Mouse (Mus musculus): ENCODE results near the gene Gsto2. TPM values are rescaled to one million over a fixed set of nuclear protein-coding genes. Genes with fewer than 3 reads are reported as not detected.

Gene Gsto2
- polyA plus RNA-seq, 1 experiment from 2014 or later = 1.4 TPM

GRCm38 (mm10) chr19:47854796-47855783 lies 10.2 kb upstream of the Gsto2 start, which contains the start of gene Gsto1:
Gene Gsto1, plus strand, starts transcription at chr19:47854970.
- H3K4me3 ChIP-seq (ENCODE audit: low read depth, low read length) = peak within 1 kb of the TSS; percentile 66
- no peaks in the 10 kb centered on the region; the same call in 1 of the 2 replicates for H3K27me3 ChIP-seq (ENCODE audit: control insufficient read depth, insufficient read depth, low read length)
- ATAC-seq (ENCODE audit: low FRiP score) (peak; percentile 94), DNase-seq (ENCODE audit: low spot score, missing footprints) (peak; percentile 97)
- H3K27ac ChIP-seq (ENCODE audit: low read depth, low read length) = no peak within 1 kb of the TSS
- no peaks in the 10 kb centered on the region for H3K9me3 ChIP-seq (ENCODE audit: control insufficient read depth, low read length)
- H3K4me2 ChIP-seq = peak within 1 kb of the TSS; percentile 99
- H3K36me3 ChIP-seq (ENCODE audit: control insufficient read depth, insufficient read depth, low read length) = no peaks in the 10 kb centered on the region
- H3K4me1 ChIP-seq (ENCODE audit: control insufficient read depth, insufficient read depth, low read length) = peaks cover 10% of the 10 kb centered on the region
- H3K9ac ChIP-seq (ENCODE audit: low read length) = peak within 1 kb of the TSS; percentile 77
- under 1% methylated on average over 60 of the region's 60 CpGs for WGBS

GRCm38 (mm10) chr19:47857957-47858942 lies 7.1 kb upstream of the Gsto2 start:
- H3K27ac ChIP-seq (ENCODE audit: low read depth, low read length) = no peak overlapping the region
- DNase-seq (ENCODE audit: low spot score, missing footprints) (no peak), ATAC-seq (ENCODE audit: low FRiP score) (no peak)
- H3K9ac ChIP-seq (ENCODE audit: low read length) = no peak overlapping the region
- no peak overlapping the region for H3K4me2 ChIP-seq
- no peaks in the 10 kb centered on the region; the same call in 1 of the 2 replicates for H3K27me3 ChIP-seq (ENCODE audit: control insufficient read depth, insufficient read depth, low read length)
- no peaks in the 10 kb centered on the region for H3K9me3 ChIP-seq (ENCODE audit: control insufficient read depth, low read length)
- H3K4me3 ChIP-seq (ENCODE audit: low read depth, low read length) = no peak overlapping the region
- no peaks in the 10 kb centered on the region for H3K36me3 ChIP-seq (ENCODE audit: control insufficient read depth, insufficient read depth, low read length)
- WGBS = 85% methylated on average over 18 of the region's 18 CpGs
- peaks cover 10% of the 10 kb centered on the region for H3K4me1 ChIP-seq (ENCODE audit: control insufficient read depth, insufficient read depth, low read length)

- ATAC-seq (ENCODE audit: low FRiP score) (no peak), DNase-seq (ENCODE audit: low spot score, missing footprints) (no peak)
- Histone ChIP-seq H3K9me3 (ENCODE audit: control insufficient read depth, low read length) (no peaks in the 10 kb centered on the region), H3K27me3 (ENCODE audit: control insufficient read depth, insufficient read depth, low read length) (no peaks in the 10 kb centered on the region; the same call in 1 of the 2 replicates), H3K36me3 (ENCODE audit: control insufficient read depth, insufficient read depth, low read length) (no peaks in the 10 kb centered on the region), H3K4me1 (ENCODE audit: control insufficient read depth, insufficient read depth, low read length) (peaks cover 10% of the 10 kb centered on the region), H3K4me3 (ENCODE audit: low read depth, low read length) (no peak overlapping the region), H3K4me2 (no peak overlapping the region), H3K9ac (ENCODE audit: low read length) (no peak overlapping the region), H3K27ac (ENCODE audit: low read depth, low read length) (no peak overlapping the region)
- WGBS = 92% methylated on average over 8 of the region's 8 CpGs
These were observed 6.2 kb upstream of the Gsto2 start for GRCm38 (mm10) chr19:47859180-47859579.

GRCm38 (mm10) chr19:47862581-47862980 lies 2.8 kb upstream of the Gsto2 start:
- no peak overlapping the region for H3K4me3 ChIP-seq (ENCODE audit: low read depth, low read length)
- H3K4me2 ChIP-seq = no peak overlapping the region
- H3K4me1 ChIP-seq (ENCODE audit: control insufficient read depth, insufficient read depth, low read length) = peaks cover 3% of the 10 kb centered on the region
- no peaks in the 10 kb centered on the region for H3K9me3 ChIP-seq (ENCODE audit: control insufficient read depth, low read length)
- H3K27ac ChIP-seq (ENCODE audit: low read depth, low read length) = no peak overlapping the region
- ATAC-seq (ENCODE audit: low FRiP score) = no peak
- 90% methylated on average over 3 of the region's 3 CpGs for WGBS
- no peaks in the 10 kb centered on the region for H3K36me3 ChIP-seq (ENCODE audit: control insufficient read depth, insufficient read depth, low read length)
- no peaks in the 10 kb centered on the region for H3K27me3 ChIP-seq (ENCODE audit: control insufficient read depth, insufficient read depth, low read length)
- no peak overlapping the region for H3K9ac ChIP-seq (ENCODE audit: low read length)
- DNase-seq (ENCODE audit: low spot score, missing footprints) = no peak

GRCm38 (mm10) chr19:47864051-47864450 lies 1.3 kb upstream of the Gsto2 start:
- H3K4me2 ChIP-seq = no peak overlapping the region
- H3K36me3 ChIP-seq (ENCODE audit: control insufficient read depth, insufficient read depth, low read length) = no peaks in the 10 kb centered on the region
- WGBS = 96% methylated on average over 9 of the region's 9 CpGs
- H3K27ac ChIP-seq (ENCODE audit: low read depth, low read length) = no peak overlapping the region
- no peak overlapping the region for H3K9ac ChIP-seq (ENCODE audit: low read length)
- H3K4me3 ChIP-seq (ENCODE audit: low read depth, low read length) = no peak overlapping the region
- H3K27me3 ChIP-seq (ENCODE audit: control insufficient read depth, insufficient read depth, low read length) = no peaks in the 10 kb centered on the region
- no peaks in the 10 kb centered on the region for H3K9me3 ChIP-seq (ENCODE audit: control insufficient read depth, low read length)
- peaks cover 3% of the 10 kb centered on the region for H3K4me1 ChIP-seq (ENCODE audit: control insufficient read depth, insufficient read depth, low read length)
- ATAC-seq (ENCODE audit: low FRiP score) (no peak), DNase-seq (ENCODE audit: low spot score, missing footprints) (peak; percentile 61)

- DNase-seq (ENCODE audit: low spot score, missing footprints) (peak; percentile 31), ATAC-seq (ENCODE audit: low FRiP score) (no peak)
- peak overlapping the region; percentile 94 for H3K9ac ChIP-seq (ENCODE audit: low read length)
- no peaks in the 10 kb centered on the region for H3K27me3 ChIP-seq (ENCODE audit: control insufficient read depth, insufficient read depth, low read length)
- H3K36me3 ChIP-seq (ENCODE audit: control insufficient read depth, insufficient read depth, low read length) = no peaks in the 10 kb centered on the region
- WGBS = 83% methylated on average over 7 of the region's 7 CpGs
- H3K27ac ChIP-seq (ENCODE audit: low read depth, low read length) = no peak overlapping the region
- H3K4me2 ChIP-seq = peak overlapping the region; percentile 84
- peak overlapping the region; percentile 69 for H3K4me3 ChIP-seq (ENCODE audit: low read depth, low read length)
- no peaks in the 10 kb centered on the region for H3K9me3 ChIP-seq (ENCODE audit: control insufficient read depth, low read length)
- peaks cover 3% of the 10 kb centered on the region for H3K4me1 ChIP-seq (ENCODE audit: control insufficient read depth, insufficient read depth, low read length)
These were observed 613 bp upstream of the Gsto2 start for GRCm38 (mm10) chr19:47864721-47865120.

GRCm38 (mm10) chr19:47867628-47868175 lies 2.4 kb downstream of the Gsto2 start:
- Histone ChIP-seq H3K9me3 (ENCODE audit: control insufficient read depth, low read length) (no peaks in the 10 kb centered on the region), H3K36me3 (ENCODE audit: control insufficient read depth, insufficient read depth, low read length) (no peaks in the 10 kb centered on the region), H3K27me3 (ENCODE audit: control insufficient read depth, insufficient read depth, low read length) (no peaks in the 10 kb centered on the region), H3K27ac (ENCODE audit: low read depth, low read length) (no peak overlapping the region), H3K4me3 (ENCODE audit: low read depth, low read length) (no peak overlapping the region), H3K4me1 (ENCODE audit: control insufficient read depth, insufficient read depth, low read length) (peaks cover 3% of the 10 kb centered on the region), H3K9ac (ENCODE audit: low read length) (no peak overlapping the region), H3K4me2 (no peak overlapping the region)
- ATAC-seq (ENCODE audit: low FRiP score) = no peak
- 76% methylated on average over 4 of the region's 4 CpGs for WGBS
- DNase-seq (ENCODE audit: low spot score, missing footprints) = peak; percentile 6

GRCm38 (mm10) chr19:47868951-47869350 lies 3.6 kb downstream of the Gsto2 start:
- ATAC-seq (ENCODE audit: low FRiP score) (no peak), DNase-seq (ENCODE audit: low spot score, missing footprints) (no peak)
- Histone ChIP-seq H3K4me2 (no peak overlapping the region), H3K36me3 (ENCODE audit: control insufficient read depth, insufficient read depth, low read length) (no peaks in the 10 kb centered on the region), H3K27ac (ENCODE audit: low read depth, low read length) (no peak overlapping the region), H3K9me3 (ENCODE audit: control insufficient read depth, low read length) (no peaks in the 10 kb centered on the region), H3K27me3 (ENCODE audit: control insufficient read depth, insufficient read depth, low read length) (no peaks in the 10 kb centered on the region), H3K4me1 (ENCODE audit: control insufficient read depth, insufficient read depth, low read length) (peaks cover 3% of the 10 kb centered on the region), H3K4me3 (ENCODE audit: low read depth, low read length) (no peak overlapping the region), H3K9ac (ENCODE audit: low read length) (no peak overlapping the region)
- WGBS = 80% methylated on average over 4 of the region's 4 CpGs
